ENCODE assay signal across 9 mouse cellular contexts in the genomic region with DNA sequence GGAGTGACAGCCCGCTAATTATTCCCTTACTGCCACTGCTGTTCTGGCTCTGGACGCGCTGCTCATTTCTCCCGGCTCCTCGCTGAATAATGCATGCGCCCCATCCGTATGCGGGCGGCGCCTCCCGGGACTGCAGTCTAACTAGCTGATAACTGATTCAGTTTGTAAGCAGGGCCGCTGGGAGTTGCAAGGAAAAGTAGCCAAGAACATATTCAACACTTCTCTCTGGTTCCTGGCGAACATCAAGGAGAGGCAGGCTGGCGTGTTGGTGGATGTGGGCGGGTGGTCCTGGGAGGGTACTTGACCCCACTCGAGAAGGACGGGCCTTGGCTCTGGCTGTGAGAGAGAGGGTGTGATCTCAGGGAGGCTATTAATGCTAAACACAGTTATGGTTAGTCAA. TPM values are rescaled to one million over a fixed set of nuclear protein-coding genes. Genes with fewer than 3 reads are reported as not detected.
DNase-seq lines count a peak whose midpoint lies in the region; ATAC-seq and TF ChIP-seq lines count a peak whose summit lies in the region.
"Had no signal": no experiment of that assay in that cellular context is flagged by ENCODE, and none has a peak within 500 bp of the region (broad histone marks: within the 10 kb centered on the region; RNA-seq: fewer than 3 reads in every experiment).

No protein-coding gene starts in this region.

- no peaks in the 10 kb centered on the region for H3K36me3 ChIP-seq in forebrain, embryonic 15.5 days
- H3K36me3 ChIP-seq in heart, postnatal 0 days (replicated peaks; ENCODE audit: control insufficient read depth, insufficient read depth, low read length) = no peaks in the 10 kb centered on the region
- H3K36me3 ChIP-seq in liver, embryonic 12.5 days = no peaks in the 10 kb centered on the region

- DNase-seq in cerebellum, postnatal 14 days = peak; percentile 36 to 47
- no peak for DNase-seq in cerebellum, postnatal 36 days
- DNase-seq in heart, postnatal 0 days (ENCODE audit: low spot score) = peak; percentile 66
- DNase-seq in kidney, postnatal 4 days = peak; percentile 75 to 83
- DNase-seq in right cerebral cortex, adult 2 months (ENCODE audit: low spot score in 2 of 2) = peak; percentile 87
- no peak for DNase-seq in adipocyte (ENCODE audit: low spot score)

- WGBS in forebrain, embryonic 15.5 days = 2% methylated on average over 17 of the region's 17 CpGs
- 4% methylated on average over 17 of the region's 17 CpGs for WGBS in heart, postnatal 0 days
- WGBS in liver, embryonic 12.5 days (ENCODE audit: insufficient replicate concordance) = 14% methylated on average over 17 of the region's 17 CpGs

- peak overlapping the region; percentile 56 for H3K4me2 ChIP-seq in forebrain, embryonic 15.5 days (replicated peaks)
- H3K4me2 ChIP-seq in heart, postnatal 0 days (ENCODE audit: low read depth, low read length) = peak overlapping the region; percentile 66
- H3K4me2 ChIP-seq in liver, embryonic 12.5 days = 0 out of 2 replicates have a peak overlapping the region, but pooled peaks have one; percentile 40

- peak; percentile 21; the same call in 1 of the 2 replicates for TF ChIP-seq CTCF in heart, postnatal 0 days (IDR thresholded peaks at IDR 0.05; ENCODE audit: low read depth)

- peak overlapping the region; percentile 50; the same call in 1 of the 2 replicates for H3K9ac ChIP-seq in forebrain, embryonic 15.5 days (replicated peaks)
- no peak overlapping the region for H3K9ac ChIP-seq in heart, postnatal 0 days (replicated peaks; ENCODE audit: low read depth, low read length)
- no peak overlapping the region for H3K9ac ChIP-seq in liver, embryonic 12.5 days

- H3K27me3 ChIP-seq in forebrain, embryonic 15.5 days = no peaks in the 10 kb centered on the region
- no peaks in the 10 kb centered on the region for H3K27me3 ChIP-seq in heart, postnatal 0 days (ENCODE audit: control insufficient read depth, insufficient read depth, low read length)
- peaks cover 38% of the 10 kb centered on the region for H3K27me3 ChIP-seq in liver, embryonic 12.5 days (replicated peaks)

- ATAC-seq in forebrain, embryonic 15.5 days (replicated peaks) = peak; percentile 91
- ATAC-seq in heart, postnatal 0 days (ENCODE audit: insufficient read depth, low read depth) = peak; percentile 60
- ATAC-seq in liver, embryonic 12.5 days = no peak

- peaks cover 36% of the 10 kb centered on the region for H3K4me1 ChIP-seq in forebrain, embryonic 15.5 days
- peaks cover 10% of the 10 kb centered on the region for H3K4me1 ChIP-seq in heart, postnatal 0 days (ENCODE audit: control insufficient read depth, insufficient read depth)
- H3K4me1 ChIP-seq in liver, embryonic 12.5 days = no peaks in the 10 kb centered on the region

- peak overlapping the region; percentile 39 for H3K4me3 ChIP-seq in forebrain, embryonic 15.5 days
- H3K4me3 ChIP-seq in heart, postnatal 0 days (ENCODE audit: low read depth, low read length) = peak overlapping the region; percentile 30
- no peak overlapping the region for H3K4me3 ChIP-seq in liver, embryonic 12.5 days

- H3K9me3 ChIP-seq in forebrain, embryonic 15.5 days = no peaks in the 10 kb centered on the region
- no peaks in the 10 kb centered on the region for H3K9me3 ChIP-seq in heart, postnatal 0 days (replicated peaks; ENCODE audit: control insufficient read depth, low read length)
- no peaks in the 10 kb centered on the region for H3K9me3 ChIP-seq in liver, embryonic 12.5 days (replicated peaks)

- H3K27ac ChIP-seq in forebrain, embryonic 15.5 days (replicated peaks) = peak overlapping the region; percentile 99
- peak overlapping the region; percentile 60 for H3K27ac ChIP-seq in heart, postnatal 0 days (ENCODE audit: low read depth)
- H3K27ac ChIP-seq in liver, embryonic 12.5 days = no peak overlapping the region

- 0 out of 2 replicates have a peak, but pooled peaks have one; percentile 2 for TF ChIP-seq EP300 in heart, postnatal 0 days (IDR thresholded peaks at IDR 0.05; ENCODE audit: low read depth)

RNA-seq across cellular contexts. Expression of a gene that starts 28.4 kb away (rescaled TPM):
- not detected in 2 replicates for polyA plus RNA-seq in forebrain, embryonic 15.5 days (2015; fragmentation: Nextera tagmentation; extraction: Ambion mirVana)
- total RNA-seq in heart, postnatal 0 days (2014; rRNA removed; ENCODE audit: low replicate concordance) = not detected in 2 replicates
- not detected in 2 replicates for polyA plus RNA-seq in heart, postnatal 0 days (2015; fragmentation: Nextera tagmentation; extraction: Ambion mirVana)
- not detected in 2 replicates for polyA plus RNA-seq in liver, embryonic 12.5 days (2016; fragmentation: Nextera tagmentation; extraction: Ambion mirVana)
- total RNA-seq: gastrocnemius, postnatal 4 days had no signal

Comparison
In these comparisons a context has a peak if more than half of its experiments do, and no peak if none do; other contexts are left out.
1. DNase-seq: peak in cerebellum, postnatal 14 days (2 of 2), heart, postnatal 0 days (single experiment), kidney, postnatal 4 days (2 of 2) and right cerebral cortex, adult 2 months (2 of 2); none in cerebellum, postnatal 36 days (0 of 2) and adipocyte (single experiment).
2. Peak in every context shown above with its lines, with median percentiles within 50 percentile points of each other: H3K4me2 ChIP-seq.